Comparison of ENCODE assay signal across 8 mouse cellular contexts in the genomic region with DNA sequence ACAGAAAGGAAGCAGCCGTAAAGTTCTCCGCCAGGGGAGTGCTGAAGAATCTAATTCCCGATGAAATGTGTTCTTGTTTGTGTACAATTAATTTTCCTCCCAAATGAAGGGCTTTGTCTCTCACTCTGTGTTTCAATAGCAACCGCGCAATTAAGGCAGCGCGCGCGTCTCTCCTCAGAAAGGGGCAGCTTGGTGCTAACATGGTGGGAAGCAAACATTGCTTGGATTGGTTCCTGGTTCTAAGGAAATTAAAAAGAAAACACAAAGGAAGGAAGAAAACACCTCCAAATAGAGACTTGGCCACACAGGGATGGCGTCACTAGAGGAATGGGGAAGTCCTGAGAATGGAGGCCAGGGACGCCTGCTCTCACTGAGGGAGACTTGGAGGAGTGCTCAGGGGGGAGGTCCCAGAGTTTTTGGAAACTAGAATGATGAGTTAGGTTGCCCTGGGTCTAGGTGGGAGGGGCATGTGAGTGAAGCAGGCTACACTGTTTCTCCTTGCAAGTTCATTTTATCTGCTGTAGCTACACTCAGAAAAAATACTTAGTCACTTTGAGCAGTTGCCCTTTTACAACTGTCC. TPM values are rescaled to one million over a fixed set of nuclear protein-coding genes. Genes with fewer than 3 reads are reported as not detected.
DNase-seq lines count a peak whose midpoint lies in the region; ATAC-seq and TF ChIP-seq lines count a peak whose summit lies in the region.
"Not testable (repeated sequence)": the region's sequence is repeated elsewhere in the genome, so short reads cannot be mapped to it uniquely, and the experiment has no call there.

No protein-coding gene starts in this region.

- H3K36me3 ChIP-seq in forebrain, embryonic 13.5 days (ENCODE audit: poor library complexity, severe bottlenecking); heart, embryonic 10.5 days; hindbrain, embryonic 16.5 days (ENCODE audit: control insufficient read depth, insufficient read depth, low read length); kidney, embryonic 16.5 days (ENCODE audit: insufficient read depth, low read length); limb, embryonic 13.5 days; stomach, embryonic 15.5 days: not testable (repeated sequence)

- WGBS in forebrain, embryonic 13.5 days = 27% methylated on average over 8 of the region's 11 CpGs
- WGBS in heart, embryonic 10.5 days = 87% methylated on average over 8 of the region's 11 CpGs
- 38% methylated on average over 8 of the region's 11 CpGs for WGBS in hindbrain, embryonic 16.5 days
- WGBS in kidney, embryonic 16.5 days = 51% methylated on average over 8 of the region's 11 CpGs
- WGBS in limb, embryonic 13.5 days = 79% methylated on average over 8 of the region's 11 CpGs
- 59% methylated on average over 8 of the region's 11 CpGs for WGBS in stomach, embryonic 15.5 days

- not testable (repeated sequence) for TF ChIP-seq CTCF in brain, embryonic 14.5 days (IDR thresholded peaks at IDR 0.05; ENCODE audit: borderline replicate concordance, extremely low read depth, insufficient read depth, insufficient read length)

- H3K27me3 ChIP-seq in forebrain, embryonic 13.5 days = peaks cover 79% of the 10 kb centered on the region
- H3K27me3 ChIP-seq in heart, embryonic 10.5 days (ENCODE audit: insufficient read depth, poor library complexity, severe bottlenecking); hindbrain, embryonic 16.5 days (replicated peaks; ENCODE audit: control insufficient read depth, insufficient read depth, low read length); kidney, embryonic 16.5 days (ENCODE audit: insufficient read depth, low read length); limb, embryonic 13.5 days; stomach, embryonic 15.5 days (replicated peaks): not testable (repeated sequence)

- TF ChIP-seq POLR2A in brain, embryonic 14.5 days (IDR thresholded peaks at IDR 0.05; ENCODE audit: borderline replicate concordance, extremely low read depth, insufficient read depth, insufficient read length, poor library complexity, severe bottlenecking) = not testable (repeated sequence)

- not testable (repeated sequence) for H3K27ac ChIP-seq in forebrain, embryonic 13.5 days; hindbrain, embryonic 16.5 days (ENCODE audit: low read depth, low read length)
- 0 out of 2 replicates have a peak overlapping the region, but pooled peaks have one; percentile 47 for H3K27ac ChIP-seq in heart, embryonic 10.5 days
- peak overlapping the region; percentile 9; the same call in 1 of the 2 replicates for H3K27ac ChIP-seq in kidney, embryonic 16.5 days (ENCODE audit: low read length)
- H3K27ac ChIP-seq in limb, embryonic 13.5 days = peak overlapping the region; percentile 39; the same call in 1 of the 2 replicates
- peak overlapping the region; percentile 36; the same call in 1 of the 2 replicates for H3K27ac ChIP-seq in stomach, embryonic 15.5 days

- H3K9me3 ChIP-seq in forebrain, embryonic 13.5 days (replicated peaks); heart, embryonic 10.5 days; hindbrain, embryonic 16.5 days (ENCODE audit: control insufficient read depth, low read length); kidney, embryonic 16.5 days (ENCODE audit: low read length); limb, embryonic 13.5 days; stomach, embryonic 15.5 days: not testable (repeated sequence)

- peak; percentile 81 for DNase-seq in brain, embryonic 14.5 days (ENCODE audit: low read depth)
- DNase-seq in heart, embryonic 10.5 days (ENCODE audit: low spot score) = not testable (repeated sequence)

- H3K9ac ChIP-seq in forebrain, embryonic 13.5 days; hindbrain, embryonic 16.5 days (ENCODE audit: low read depth, low read length); kidney, embryonic 16.5 days (replicated peaks; ENCODE audit: low read length); limb, embryonic 13.5 days; stomach, embryonic 15.5 days: not testable (repeated sequence)

- H3K4me1 ChIP-seq in forebrain, embryonic 13.5 days = peaks cover 12% of the 10 kb centered on the region
- H3K4me1 ChIP-seq in heart, embryonic 10.5 days = peaks cover 55% of the 10 kb centered on the region
- H3K4me1 ChIP-seq in hindbrain, embryonic 16.5 days (ENCODE audit: control insufficient read depth, insufficient read depth, low read depth, low read length); stomach, embryonic 15.5 days: not testable (repeated sequence)
- H3K4me1 ChIP-seq in kidney, embryonic 16.5 days (ENCODE audit: insufficient read depth, low read length) = peaks cover 36% of the 10 kb centered on the region
- peaks cover 57% of the 10 kb centered on the region for H3K4me1 ChIP-seq in limb, embryonic 13.5 days

- H3K4me3 ChIP-seq in forebrain, embryonic 13.5 days; heart, embryonic 10.5 days; hindbrain, embryonic 16.5 days (ENCODE audit: low read length); kidney, embryonic 16.5 days (ENCODE audit: low read length); limb, embryonic 13.5 days; stomach, embryonic 15.5 days (replicated peaks): not testable (repeated sequence)

- H3K4me2 ChIP-seq in forebrain, embryonic 13.5 days; hindbrain, embryonic 16.5 days (ENCODE audit: low read length); kidney, embryonic 16.5 days (replicated peaks; ENCODE audit: low read depth, low read length); limb, embryonic 13.5 days (replicated peaks); stomach, embryonic 15.5 days: not testable (repeated sequence)

- peak; percentile 30; the same call in 1 of the 2 replicates for ATAC-seq in forebrain, embryonic 13.5 days
- ATAC-seq in hindbrain, embryonic 16.5 days = peak; percentile 54; the same call in 1 of the 2 replicates
- not testable (repeated sequence) for ATAC-seq in kidney, embryonic 16.5 days (ENCODE audit: low FRiP score, low TSS enrichment); limb, embryonic 13.5 days (ENCODE audit: low FRiP score, low read depth); stomach, embryonic 15.5 days (ENCODE audit: insufficient read depth, low FRiP score, low read depth)
- ATAC-seq in monocyte, adult 5-6 weeks (replicated peaks; ENCODE audit: insufficient number of reproducible peaks, low FRiP score, low TSS enrichment, poor library complexity, severe bottlenecking) = peak; percentile 64

RNA-seq across cellular contexts. Expression of gene Sulf2, which starts 32.5 kb away (rescaled TPM):
- 99.2 and 170 TPM in 2 replicates for polyA plus RNA-seq in brain, embryonic 14.5 days (2012; rRNA removed)
- 25.3 and 28.9 TPM in 2 replicates for polyA plus RNA-seq in forebrain, embryonic 13.5 days (2015; fragmentation: Nextera tagmentation; extraction: Ambion mirVana)
- polyA plus RNA-seq in heart, embryonic 10.5 days (2016; fragmentation: Nextera tagmentation; extraction: Ambion mirVana) = 94.7 and 103 TPM in 2 replicates
- polyA plus RNA-seq in hindbrain, embryonic 16.5 days (2015; fragmentation: Nextera tagmentation; extraction: Ambion mirVana) = 73.6 and 101 TPM in 2 replicates
- 52.7 and 54.8 TPM in 2 replicates for polyA plus RNA-seq in kidney, embryonic 16.5 days (2015; fragmentation: Nextera tagmentation; extraction: Ambion mirVana)
- polyA plus RNA-seq in limb, embryonic 13.5 days (2015; fragmentation: Nextera tagmentation; extraction: Ambion mirVana) = 171 and 181 TPM in 2 replicates
- 20.9 to 75.7 TPM (median 27.3 TPM) in 3 replicates for total RNA-seq in monocyte, adult 5-6 weeks (2017)
- polyA plus RNA-seq in stomach, embryonic 15.5 days (2015; fragmentation: Nextera tagmentation; extraction: Ambion mirVana) = 121 and 140 TPM in 2 replicates
